Mouse (Mus musculus): ENCODE data around the gene Plcb1.
A peak's percentile ranks its signal among the peaks of the same experiment; 100 is the strongest.

DNA sequence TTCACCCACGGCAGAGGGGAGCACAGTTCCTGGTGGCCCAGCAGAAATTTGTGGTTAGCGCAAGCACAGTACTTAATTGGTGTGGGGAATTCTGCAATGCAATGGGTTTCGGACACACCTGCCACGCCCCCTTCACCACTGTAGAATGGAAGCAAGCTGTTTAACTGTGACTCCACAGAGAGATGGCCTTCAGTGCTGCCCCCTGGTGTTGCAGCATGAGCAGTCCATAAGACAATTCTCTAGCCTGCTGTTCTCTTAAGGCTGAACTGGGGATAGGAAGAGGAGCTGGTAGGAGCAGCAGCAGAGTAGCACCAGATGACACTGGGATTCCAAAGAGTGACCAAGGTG lies 538.1 kb downstream of the Plcb1 start:
- TF ChIP-seq CTCF (IDR thresholded peaks at IDR 0.05; ENCODE audit: extremely low read depth, insufficient read depth, low read length) (peak; percentile 84), POLR2A (IDR thresholded peaks at IDR 0.05; ENCODE audit: extremely low read depth, insufficient read depth, low read length) (no peak)
